Mouse (Mus musculus): ENCODE measurements around the gene Stat6. TPM values are rescaled to one million over a fixed set of nuclear protein-coding genes. Genes with fewer than 3 reads are reported as not detected.
A peak's percentile ranks its signal among the peaks of the same experiment; 100 is the strongest.

Stat6 gene
- polyA plus RNA-seq, 1 experiment from 2014 or later: 141 TPM

DNA sequence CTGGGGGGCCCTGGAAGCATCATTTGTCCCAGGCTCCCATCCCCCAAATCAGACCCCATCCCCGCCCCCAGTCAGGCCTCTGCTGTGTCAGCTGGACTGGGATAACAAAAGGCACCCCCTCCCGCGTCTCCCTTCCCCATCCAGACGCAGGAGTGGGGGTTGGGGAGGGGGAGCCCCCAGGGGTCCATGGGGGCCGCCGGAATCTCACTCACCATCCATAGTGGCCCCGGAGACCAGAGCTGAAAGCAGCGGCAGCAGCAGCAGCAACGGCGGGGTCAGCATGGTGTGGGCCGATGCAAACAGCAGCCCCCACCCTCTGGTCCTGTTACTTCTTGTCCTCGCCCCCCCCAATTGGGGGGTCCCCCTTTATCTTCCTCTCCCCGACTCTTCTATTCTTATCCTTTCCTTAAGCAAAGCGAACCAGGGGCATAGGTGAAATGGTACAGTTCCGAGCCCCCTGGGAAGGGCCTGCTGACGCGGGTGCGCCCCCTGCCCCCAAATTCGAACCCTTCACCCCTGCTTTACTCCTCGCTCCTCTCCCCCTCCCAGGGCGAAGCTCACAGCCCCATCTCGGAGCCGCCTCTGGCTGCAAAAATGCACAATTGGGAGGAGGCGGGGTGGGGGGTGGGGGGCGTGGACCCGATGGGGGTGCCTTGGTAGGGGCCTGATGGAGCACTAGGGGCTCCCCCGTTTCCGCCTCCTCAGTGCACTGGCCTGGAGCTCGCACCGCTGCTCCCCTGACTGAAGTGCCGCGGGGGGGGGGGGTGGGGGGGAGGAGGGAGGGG, 22.2 kb upstream of the Stat6 start, which contains the start of gene Lrp1:
Lrp1 (minus strand) TSS at position 743 of the 785 bp plus-strand sequence.
- 19% methylated on average over 26 of the region's 32 CpGs for WGBS (ENCODE audit: missing documents)
- Histone ChIP-seq H3K79me2 (ENCODE audit: inconsistent target) (peaks cover 53% of the 10 kb centered on the region), H3K36me3 (ENCODE audit: inconsistent target) (peaks cover 12% of the 10 kb centered on the region; the same call in 1 of the 2 replicates), H3K4me3 (ENCODE audit: inconsistent target) (peak within 1 kb of the TSS; percentile 85), H3K27ac (peak within 1 kb of the TSS; percentile 99)

- under 1% methylated on average over 37 of the region's 39 CpGs for WGBS (ENCODE audit: missing documents)
Observed at GRCm38 (mm10) chr10:127621191-127622056, 21.4 kb upstream of the Stat6 start.

DNA sequence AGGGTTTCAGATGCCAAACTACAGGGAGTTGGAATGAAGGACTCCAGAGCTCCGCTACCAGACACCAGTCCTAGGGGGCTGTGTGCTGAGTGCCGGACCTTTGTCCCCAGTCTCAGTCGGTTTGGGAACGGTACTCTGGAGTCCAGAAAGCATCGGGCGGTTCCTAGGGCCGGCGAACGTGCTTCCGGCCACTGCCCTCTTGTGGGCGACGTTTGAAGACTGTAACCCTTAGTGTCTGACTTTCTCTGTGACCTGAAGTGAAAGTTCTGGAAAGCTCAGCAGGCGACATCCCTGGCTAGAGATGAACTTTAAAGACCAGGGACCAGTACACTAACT, 20.8 kb upstream of the Stat6 start:
- WGBS (ENCODE audit: missing documents): 2% methylated on average over 13 of the region's 13 CpGs
- 0 out of 2 replicates have a peak, but pooled peaks cover 6% of the 10 kb centered on the region for H3K36me3 ChIP-seq (ENCODE audit: inconsistent target)
- H3K4me3 ChIP-seq (ENCODE audit: inconsistent target): peak overlapping the region; percentile 85
- H3K79me2 ChIP-seq (ENCODE audit: inconsistent target): peaks cover 39% of the 10 kb centered on the region
- H3K27ac ChIP-seq: peak overlapping the region; percentile 99

More at GRCm38 (mm10) chr10:127621191-127622056, 21.4 kb upstream of the Stat6 start:
- Histone ChIP-seq H3K36me3 (ENCODE audit: inconsistent target) (0 out of 2 replicates have a peak, but pooled peaks cover 7% of the 10 kb centered on the region), H3K79me2 (ENCODE audit: inconsistent target) (peaks cover 45% of the 10 kb centered on the region), H3K27ac (peak overlapping the region; percentile 99), H3K4me3 (ENCODE audit: inconsistent target) (peak overlapping the region; percentile 85)

GRCm38 (mm10) chr10:127622661-127623060, 20.1 kb upstream of the Stat6 start:
- WGBS (ENCODE audit: missing documents): 74% methylated on average over 4 of the region's 4 CpGs
- Histone ChIP-seq H3K36me3 (ENCODE audit: inconsistent target) (no peaks in the 10 kb centered on the region), H3K27ac (peak overlapping the region; percentile 99), H3K4me3 (ENCODE audit: inconsistent target) (no peak overlapping the region), H3K79me2 (ENCODE audit: inconsistent target) (peaks cover 33% of the 10 kb centered on the region)

DNA sequence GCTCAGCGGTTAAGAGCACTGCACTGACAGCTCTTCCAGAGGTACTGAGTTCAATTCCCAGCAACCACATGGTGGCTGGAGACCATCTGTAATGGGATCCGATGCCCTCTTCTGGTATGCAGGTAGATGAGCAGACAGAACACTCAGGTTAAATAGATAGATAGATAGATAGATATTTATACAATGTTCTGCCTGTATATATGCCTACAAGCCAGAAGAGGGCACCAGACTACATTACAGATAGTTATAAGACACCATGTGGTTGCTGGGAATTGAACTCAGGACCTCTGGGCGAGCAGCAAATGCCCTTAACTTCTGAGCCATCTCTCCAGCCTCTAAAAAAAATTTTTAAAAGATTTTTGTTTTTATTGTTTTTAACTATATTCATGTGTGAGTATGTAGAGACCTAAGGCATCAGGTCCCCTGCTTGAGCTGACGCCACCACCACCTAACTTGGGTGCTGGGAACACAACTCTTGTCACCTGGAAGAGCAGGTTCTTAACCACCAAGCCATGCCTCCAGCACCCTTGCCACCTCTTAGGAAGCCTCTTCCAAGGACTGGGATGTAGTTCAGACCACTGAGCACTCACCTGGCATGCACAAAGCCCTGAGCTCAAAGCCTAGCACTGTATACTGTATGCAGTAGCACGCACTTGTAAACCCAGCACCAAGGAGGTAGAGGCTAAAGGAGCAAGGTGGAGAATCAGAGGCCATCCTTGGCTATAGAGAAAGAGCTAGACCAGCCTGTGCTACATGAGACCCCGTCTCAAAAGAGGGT, 19.2 kb upstream of the Stat6 start:
- H3K27ac ChIP-seq: no peak overlapping the region
- no peak overlapping the region for H3K4me3 ChIP-seq (ENCODE audit: inconsistent target)
- 100% methylated on average over 6 of the region's 6 CpGs for WGBS (ENCODE audit: missing documents)
- peaks cover 23% of the 10 kb centered on the region for H3K79me2 ChIP-seq (ENCODE audit: inconsistent target)
- no peaks in the 10 kb centered on the region for H3K36me3 ChIP-seq (ENCODE audit: inconsistent target)

GRCm38 (mm10) chr10:127626433-127626832, 16.4 kb upstream of the Stat6 start:
- H3K4me3 ChIP-seq (ENCODE audit: inconsistent target): no peak overlapping the region
- H3K79me2 ChIP-seq (ENCODE audit: inconsistent target): no peaks in the 10 kb centered on the region
- H3K36me3 ChIP-seq (ENCODE audit: inconsistent target): no peaks in the 10 kb centered on the region
- WGBS (ENCODE audit: missing documents): 93% methylated on average over 3 of the region's 3 CpGs
- H3K27ac ChIP-seq: no peak overlapping the region

- Histone ChIP-seq H3K79me2 (ENCODE audit: inconsistent target) (no peaks in the 10 kb centered on the region), H3K4me3 (ENCODE audit: inconsistent target) (no peak overlapping the region), H3K36me3 (ENCODE audit: inconsistent target) (no peaks in the 10 kb centered on the region), H3K27ac (peak overlapping the region; percentile 93)
- WGBS (ENCODE audit: missing documents): 20% methylated on average over 10 of the region's 10 CpGs
Observed at GRCm38 (mm10) chr10:127631261-127632214, 11.2 kb upstream of the Stat6 start.

- Histone ChIP-seq H3K4me3 (ENCODE audit: inconsistent target) (no peak overlapping the region), H3K79me2 (ENCODE audit: inconsistent target) (no peaks in the 10 kb centered on the region), H3K36me3 (ENCODE audit: inconsistent target) (no peaks in the 10 kb centered on the region), H3K27ac (peak overlapping the region; percentile 93)
- 94% methylated on average over 7 of the region's 7 CpGs for WGBS (ENCODE audit: missing documents)
Observed at GRCm38 (mm10) chr10:127632668-127633271, 10.0 kb upstream of the Stat6 start.

- 75% methylated on average over 5 of the region's 5 CpGs for WGBS (ENCODE audit: missing documents)
- H3K4me3 ChIP-seq (ENCODE audit: inconsistent target): no peak overlapping the region
- H3K79me2 ChIP-seq (ENCODE audit: inconsistent target): peaks cover 26% of the 10 kb centered on the region
- H3K27ac ChIP-seq: no peak overlapping the region
- no peaks in the 10 kb centered on the region for H3K36me3 ChIP-seq (ENCODE audit: inconsistent target)
Observed at GRCm38 (mm10) chr10:127640421-127640820, 2.4 kb upstream of the Stat6 start.

DNA sequence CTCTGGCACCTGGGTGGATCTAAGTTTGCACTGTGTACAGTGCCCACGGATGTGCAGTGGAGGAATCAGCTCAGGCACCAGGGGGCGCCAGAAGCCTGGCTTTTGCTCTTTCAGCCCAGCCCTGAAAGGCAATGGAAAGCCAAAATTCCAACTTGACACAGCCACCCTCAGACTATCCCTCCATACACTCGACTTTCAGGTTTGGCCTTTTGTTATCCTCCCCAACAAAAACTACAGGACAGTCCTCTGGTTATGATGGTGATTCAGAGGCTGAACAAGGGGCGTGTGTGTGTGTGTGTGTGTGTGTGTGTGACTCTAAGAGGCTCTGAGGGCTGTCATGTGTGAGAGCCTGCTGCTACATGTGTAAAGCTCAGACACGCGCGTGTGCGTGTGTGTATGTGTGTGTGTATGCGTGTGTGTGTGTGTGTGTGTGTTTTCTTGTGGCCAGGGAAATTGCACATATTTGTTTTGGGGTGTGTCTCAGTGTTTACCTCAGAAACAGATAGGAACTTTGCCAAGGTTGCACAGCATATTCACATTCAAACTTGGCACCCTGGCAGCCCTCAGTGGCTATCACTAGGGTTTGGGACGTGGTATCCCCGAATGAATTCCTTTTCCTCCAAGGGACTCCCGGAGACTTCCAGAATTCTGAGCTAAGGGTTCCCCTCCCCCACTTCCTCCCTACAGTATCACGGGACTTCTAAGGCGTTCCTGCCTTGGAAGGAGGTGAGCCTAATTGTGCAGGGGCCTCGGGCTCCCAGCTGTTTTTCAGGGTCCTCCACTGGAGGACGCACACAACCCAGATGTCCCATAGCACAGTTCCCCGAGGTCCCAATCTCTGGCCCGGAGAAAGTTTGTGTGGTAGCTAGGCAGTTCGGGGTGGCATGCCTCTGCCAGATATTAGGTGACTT, 670 bp upstream of the Stat6 start:
- Histone ChIP-seq H3K4me3 (ENCODE audit: inconsistent target) (peak overlapping the region; percentile 98), H3K79me2 (ENCODE audit: inconsistent target) (peaks cover 43% of the 10 kb centered on the region), H3K27ac (peak overlapping the region; percentile 100), H3K36me3 (ENCODE audit: inconsistent target) (peaks cover 13% of the 10 kb centered on the region)
- WGBS (ENCODE audit: missing documents): 0% methylated on average over 19 of the region's 19 CpGs

GRCm38 (mm10) chr10:127643553-127644238, 910 bp downstream of the Stat6 start:
- H3K36me3 ChIP-seq (ENCODE audit: inconsistent target): peaks cover 29% of the 10 kb centered on the region
- H3K79me2 ChIP-seq (ENCODE audit: inconsistent target): peaks cover 58% of the 10 kb centered on the region
- H3K27ac ChIP-seq: peak overlapping the region; percentile 100
- 2% methylated on average over 15 of the region's 25 CpGs for WGBS (ENCODE audit: missing documents)
- H3K4me3 ChIP-seq (ENCODE audit: inconsistent target): peak overlapping the region; percentile 98

- Histone ChIP-seq H3K27ac (no peak overlapping the region), H3K4me3 (ENCODE audit: inconsistent target) (no peak overlapping the region), H3K79me2 (ENCODE audit: inconsistent target) (peaks cover 65% of the 10 kb centered on the region), H3K36me3 (ENCODE audit: inconsistent target) (peaks cover 37% of the 10 kb centered on the region)
- 92% methylated on average over 2 of the region's 2 CpGs for WGBS (ENCODE audit: missing documents)
Observed at GRCm38 (mm10) chr10:127645791-127646190, 3.0 kb downstream of the Stat6 start.

All from macrophage (primary cell).